Mouse (Mus musculus) ES-E14 (cell line): ENCODE results near the gene Smpd4. TPM values are rescaled to one million over a fixed set of nuclear protein-coding genes. Genes with fewer than 3 reads are reported as not detected.

Experiments
- DNase-seq: peaks from one replicate; pipeline ENCODE4 v3.0.0-alpha.2; 2013; ENCODE audit warnings: low read depth, low spot score
- H3K27ac ChIP-seq: 2 replicates; pipeline ENCODE4 v1.5.1; 2012; ENCODE audit warnings: low read depth, mild to moderate bottlenecking, low read length, moderate library complexity, mixed read lengths; ENCODE audit not compliant: poor library complexity, insufficient read depth, severe bottlenecking
- H3K36me3 ChIP-seq: 2 replicates; pipeline ENCODE4 v1.6.1; 2012; ENCODE audit warnings: mild to moderate bottlenecking, low read length, moderate library complexity, mixed read lengths; ENCODE audit not compliant: control insufficient read depth, poor library complexity, insufficient read depth, severe bottlenecking
- H3K4me1 ChIP-seq, 2 experiments: fragments of 150-350 bp in 1 of 2; sonication (generic) in 1 of 2; 2 replicates each; pipeline ENCODE4 v1.6.1; 2012; ENCODE audit warnings: low read length in 2 of 2, mild to moderate bottlenecking in 1 of 2, mixed read lengths in 1 of 2; ENCODE audit not compliant: control insufficient read depth in 2 of 2, insufficient read depth in 2 of 2, poor library complexity in 1 of 2
- H3K4me3 ChIP-seq, 2 experiments: fragments of 150-350 bp in 1 of 2; sonication (generic) in 1 of 2; 2 replicates each; pipeline ENCODE4 v1.5.1; 2012; ENCODE audit warnings: low read length in 2 of 2, low read depth in 1 of 2, mild to moderate bottlenecking in 1 of 2, mixed read lengths in 1 of 2; ENCODE audit not compliant: insufficient read depth in 1 of 2, poor library complexity in 1 of 2, severe bottlenecking in 1 of 2
- H3K9ac ChIP-seq: 2 replicates; pipeline ENCODE4 v1.6.1; 2012; ENCODE audit warnings: low read depth, mild to moderate bottlenecking, low read length, mixed read lengths; ENCODE audit not compliant: poor library complexity, insufficient read depth, severe bottlenecking
- H3K9me3 ChIP-seq: fragments of 150-350 bp; sonication (generic); 2 replicates; pipeline ENCODE4 v1.6.1; 2012; ENCODE audit warnings: low read depth, mild to moderate bottlenecking, low read length; ENCODE audit not compliant: control insufficient read depth, insufficient read depth
- CHD2 ChIP-seq: IDR thresholded peaks from 2 replicates; pipeline ENCODE4 v1.6.1; 2014; ENCODE audit warnings: mild to moderate bottlenecking, low read depth, low read length, inconsistent platforms
- HCFC1 ChIP-seq: IDR thresholded peaks from 2 replicates; pipeline ENCODE4 v1.6.1; 2012; ENCODE audit warnings: low read length, inconsistent platforms, borderline replicate concordance; ENCODE audit not compliant: insufficient read depth
- MAFK ChIP-seq: IDR thresholded peaks from 2 replicates; pipeline ENCODE4 v1.6.1; 2014; ENCODE audit warnings: mild to moderate bottlenecking, low read depth, low read length, inconsistent platforms; ENCODE audit not compliant: insufficient read depth
- ZC3H11A ChIP-seq: IDR thresholded peaks from 2 replicates; pipeline ENCODE4 v1.6.1; 2012; ENCODE audit warnings: low read depth, mild to moderate bottlenecking, inconsistent platforms, low read length, borderline replicate concordance
- ZNF384 ChIP-seq: IDR thresholded peaks from 2 replicates; pipeline ENCODE4 v1.6.1; 2012; ENCODE audit warnings: low read depth, low read length, inconsistent platforms
- in situ Hi-C, 2 experiments: fragments of 600-800 bp; cut with MboI; formaldehyde crosslinking; loops; one replicate each; pipeline ENCODE4 v1.15.1; 2025; ENCODE audit warnings: low sequenced_read_pairs in 2 of 2, inconsistent platforms in 1 of 2; ENCODE audit not compliant: unreplicated experiment in 2 of 2
- total RNA-seq: library from RNA; depleted of rRNA; stranded (reverse); fragments of 300-350 nt; gene quantifications from 2 replicates; pipeline ENCODE4 v1.2.3, GENCODE M21; 2012

Gene Smpd4
- total RNA-seq, 1 experiment = 123 TPM

GRCm38 (mm10) chr16:17652607-17653006 lies 33.5 kb downstream of the Smpd4 start:
- H3K4me3 ChIP-seq = no peak overlapping the region
- TF ChIP-seq HCFC1 (no peak), ZNF384 (no peak), MAFK (no peak)
- no peaks in the 10 kb centered on the region; a peak in 1 of 4 replicates for H3K4me1 ChIP-seq
- H3K9ac ChIP-seq = no peak overlapping the region
- no peak for DNase-seq
- in situ Hi-C loops = no loop called here
- H3K36me3 ChIP-seq = peaks cover 31% of the 10 kb centered on the region
- H3K27ac ChIP-seq = no peak overlapping the region
- H3K9me3 ChIP-seq = no peaks in the 10 kb centered on the region

DNA sequence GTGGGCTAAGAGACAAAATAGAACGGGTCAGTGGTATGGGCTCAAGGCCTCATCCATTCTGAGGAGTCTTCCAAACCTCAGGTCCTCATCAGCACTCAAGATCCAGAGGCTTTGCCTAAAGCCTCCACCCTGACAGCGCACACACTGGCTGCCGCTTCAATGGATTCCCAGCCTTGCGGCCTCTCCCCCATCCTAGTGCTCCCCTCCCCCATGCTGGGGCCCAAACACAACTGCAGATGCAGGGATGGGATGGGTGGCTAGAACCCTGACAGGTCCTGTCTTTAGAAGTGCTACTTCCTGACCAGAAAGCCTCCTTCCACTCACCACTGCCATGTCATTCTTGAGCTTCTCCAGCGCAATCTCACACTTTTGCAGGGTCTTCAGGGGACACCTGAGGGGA lies 34.4 kb downstream of the Smpd4 start:
- TF ChIP-seq ZNF384 = no peak
- TF ChIP-seq MAFK = no peak
- TF ChIP-seq CHD2 = no peak
- no peak for TF ChIP-seq HCFC1
- TF ChIP-seq ZC3H11A = no peak
- DNase-seq = no peak
- no peaks in the 10 kb centered on the region for H3K9me3 ChIP-seq
- no peak overlapping the region for H3K27ac ChIP-seq
- H3K36me3 ChIP-seq = peaks cover 34% of the 10 kb centered on the region
- H3K9ac ChIP-seq = no peak overlapping the region
- no peaks in the 10 kb centered on the region; a peak in 1 of 4 replicates for H3K4me1 ChIP-seq
- in situ Hi-C loops = no loop called here
- H3K4me3 ChIP-seq = no peak overlapping the region

DNA sequence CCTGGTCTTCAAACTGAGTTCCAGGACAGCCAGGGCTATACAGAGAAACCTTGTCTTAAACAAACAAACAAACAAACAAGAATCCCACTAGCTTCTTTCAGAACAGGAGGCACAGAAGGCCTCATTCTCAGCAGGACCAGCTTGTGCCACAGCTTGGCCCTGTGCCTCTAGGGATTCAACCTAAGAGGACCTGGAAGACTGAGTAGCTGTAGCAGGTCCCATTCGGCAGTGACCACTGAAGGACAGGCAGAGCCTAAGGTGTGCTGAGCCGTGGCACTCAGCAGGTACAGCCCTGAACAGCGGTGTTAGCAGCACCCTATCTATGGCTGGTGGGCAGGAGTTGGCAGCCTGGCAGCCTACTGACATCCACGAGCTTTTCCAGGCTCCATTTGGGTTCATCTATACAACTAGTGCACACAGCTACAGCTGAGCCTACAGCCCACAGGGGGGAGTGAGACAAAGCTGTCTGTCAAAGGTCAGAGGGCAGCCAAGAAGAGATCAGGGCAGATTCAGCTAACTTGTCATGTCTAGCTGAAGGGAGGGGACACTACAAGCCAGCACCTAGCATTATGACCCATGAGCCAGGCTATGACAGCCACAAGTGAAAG lies 35.1 kb downstream of the Smpd4 start:
- no peak for TF ChIP-seq MAFK
- no peak for TF ChIP-seq ZNF384
- no peak for TF ChIP-seq HCFC1
- no peak for TF ChIP-seq ZC3H11A
- no peak for TF ChIP-seq CHD2

DNA sequence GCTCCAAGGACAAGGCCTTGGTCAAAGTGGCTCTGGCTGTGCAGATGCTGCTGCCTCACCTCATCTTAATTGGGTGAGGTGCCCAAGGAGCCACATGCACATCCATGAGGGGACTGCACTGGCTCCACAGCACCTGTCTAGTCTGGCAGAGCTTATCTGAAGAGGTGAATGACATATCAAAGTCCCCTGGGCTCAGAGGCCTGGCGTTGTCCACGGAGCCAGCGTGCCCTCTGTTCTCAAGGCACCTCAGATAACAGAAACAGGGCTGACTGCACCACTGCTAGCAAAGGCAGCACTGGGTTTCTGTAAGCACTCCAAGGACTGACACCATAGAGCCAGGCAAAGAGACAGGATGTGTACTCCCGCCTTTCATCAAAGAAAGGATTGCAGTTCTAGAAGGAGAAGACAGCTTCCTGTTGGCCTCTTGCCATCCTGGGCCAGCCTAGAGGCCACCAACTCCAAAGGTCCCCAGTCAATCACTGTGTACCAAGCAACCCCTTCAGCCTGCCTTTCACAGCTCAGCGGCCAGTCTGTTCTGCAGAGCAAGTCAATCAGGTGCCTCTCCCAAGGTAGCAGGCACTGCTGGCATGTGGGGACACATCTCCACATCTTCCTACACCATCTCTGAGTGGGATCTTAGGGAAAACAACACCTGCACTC lies 37.2 kb downstream of the Smpd4 start:
- peaks cover 34% of the 10 kb centered on the region for H3K36me3 ChIP-seq

More for the DNA sequence above, 35.1 kb downstream of the Smpd4 start:
- H3K9me3 ChIP-seq = no peaks in the 10 kb centered on the region
- in situ Hi-C loops = no loop called here
- DNase-seq = no peak
- no peaks in the 10 kb centered on the region; a peak in 1 of 4 replicates for H3K4me1 ChIP-seq
- H3K36me3 ChIP-seq = peaks cover 34% of the 10 kb centered on the region
- no peak overlapping the region for H3K9ac ChIP-seq
- no peak overlapping the region for H3K4me3 ChIP-seq
- H3K27ac ChIP-seq = no peak overlapping the region

More for the DNA sequence above, 37.2 kb downstream of the Smpd4 start:
- Histone ChIP-seq H3K9me3 (no peaks in the 10 kb centered on the region), H3K27ac (no peak overlapping the region), H3K9ac (no peak overlapping the region), H3K4me1 (no peaks in the 10 kb centered on the region), H3K4me3 (no peak overlapping the region)
- in situ Hi-C loops = no loop called here
- DNase-seq = no peak
- no peak for TF ChIP-seq ZNF384
- TF ChIP-seq ZC3H11A = no peak
- TF ChIP-seq CHD2 = no peak
- TF ChIP-seq MAFK = no peak
- no peak for TF ChIP-seq HCFC1
